Comparison of ENCODE assay signal across 7 mouse cellular contexts in genomic region chr6:99519052-99519451, GRCm38 (mm10). TPM values are rescaled to one million over a fixed set of nuclear protein-coding genes. Genes with fewer than 3 reads are reported as not detected.
DNase-seq lines count a peak whose midpoint lies in the region; ATAC-seq and TF ChIP-seq lines count a peak whose summit lies in the region.

No protein-coding gene starts in this region.

- no peaks in the 10 kb centered on the region for H3K36me3 ChIP-seq in liver, embryonic 11.5 days (ENCODE audit: control insufficient read depth, insufficient read depth, low read length)
- no peaks in the 10 kb centered on the region for H3K36me3 ChIP-seq in embryonic facial prominence, embryonic 11.5 days (replicated peaks; ENCODE audit: control insufficient read depth, insufficient read depth, low read depth, low read length)
- H3K36me3 ChIP-seq in intestine, embryonic 14.5 days (ENCODE audit: control insufficient read depth, insufficient read depth, low read length), result no peaks in the 10 kb centered on the region
- H3K36me3 ChIP-seq in splenic B cell, adult 2 months (ENCODE audit: control insufficient read depth, insufficient read depth, low read length, poor library complexity, severe bottlenecking), result no peaks in the 10 kb centered on the region
- peaks cover 4% of the 10 kb centered on the region; the same call in 1 of the 2 replicates for H3K36me3 ChIP-seq in thymus, adult 2 months (ENCODE audit: control insufficient read depth, insufficient read depth, low read length)

- 0 out of 2 replicates have a peak, but pooled peaks cover 3% of the 10 kb centered on the region for H3K4me1 ChIP-seq in liver, embryonic 11.5 days (replicated peaks; ENCODE audit: control insufficient read depth, insufficient read depth, low read length)
- H3K4me1 ChIP-seq in embryonic facial prominence, embryonic 11.5 days (ENCODE audit: control insufficient read depth, insufficient read depth, low read length), result no peaks in the 10 kb centered on the region
- H3K4me1 ChIP-seq in intestine, embryonic 14.5 days (replicated peaks; ENCODE audit: control insufficient read depth, insufficient read depth, low read length), result peaks cover 16% of the 10 kb centered on the region
- peaks cover 3% of the 10 kb centered on the region for H3K4me1 ChIP-seq in thymus, adult 2 months (replicated peaks; ENCODE audit: control insufficient read depth, insufficient read depth, low read length)

- TF ChIP-seq CTCF in thymus, adult 2 months (IDR thresholded peaks at IDR 0.05; ENCODE audit: borderline replicate concordance, control insufficient read depth, extremely low read depth, insufficient read depth, low read length, poor library complexity), result no peak

- 39% methylated on average over 4 of the region's 4 CpGs for WGBS in liver, embryonic 11.5 days
- WGBS in embryonic facial prominence, embryonic 11.5 days, result 7% methylated on average over 4 of the region's 4 CpGs
- WGBS in intestine, embryonic 14.5 days, result 24% methylated on average over 4 of the region's 4 CpGs
- 71% methylated on average over 4 of the region's 4 CpGs for WGBS in thymus, adult 2 months

- TF ChIP-seq POLR2A in thymus, adult 2 months (IDR thresholded peaks at IDR 0.05; ENCODE audit: control insufficient read depth, extremely low read depth, insufficient read depth, low read length, poor library complexity), result no peak

- no peak overlapping the region for H3K27ac ChIP-seq in liver, embryonic 11.5 days (ENCODE audit: low read depth, low read length)
- H3K27ac ChIP-seq in embryonic facial prominence, embryonic 11.5 days (replicated peaks; ENCODE audit: low read depth, low read length), result no peak overlapping the region
- peak overlapping the region; percentile 100; the same call in 1 of the 2 replicates for H3K27ac ChIP-seq in intestine, embryonic 14.5 days (ENCODE audit: low read depth)
- no peak overlapping the region for H3K27ac ChIP-seq in thymus, adult 2 months (ENCODE audit: control insufficient read depth, insufficient read depth, low read length)

- H3K9ac ChIP-seq in liver, embryonic 11.5 days (ENCODE audit: low read depth, low read length), result no peak overlapping the region
- no peak overlapping the region for H3K9ac ChIP-seq in embryonic facial prominence, embryonic 11.5 days (replicated peaks; ENCODE audit: low read length)
- H3K9ac ChIP-seq in intestine, embryonic 14.5 days (ENCODE audit: low read length), result peak overlapping the region; percentile 95

- peak overlapping the region; percentile 99 for H3K4me2 ChIP-seq in liver, embryonic 11.5 days
- peak overlapping the region; percentile 5; the same call in 1 of the 2 replicates for H3K4me2 ChIP-seq in embryonic facial prominence, embryonic 11.5 days (ENCODE audit: low read depth, low read length)
- H3K4me2 ChIP-seq in intestine, embryonic 14.5 days (ENCODE audit: low read length), result peak overlapping the region; percentile 71

- H3K4me3 ChIP-seq in liver, embryonic 11.5 days (ENCODE audit: low read depth, low read length), result no peak overlapping the region
- peak overlapping the region; percentile 12; the same call in 1 of the 2 replicates for H3K4me3 ChIP-seq in embryonic facial prominence, embryonic 11.5 days (ENCODE audit: low read depth, low read length)
- peak overlapping the region; percentile 88 for H3K4me3 ChIP-seq in intestine, embryonic 14.5 days (ENCODE audit: low read depth, low read length)
- H3K4me3 ChIP-seq in thymus, adult 2 months (ENCODE audit: control insufficient read depth, insufficient read depth, low read length), result no peak overlapping the region

- H3K27me3 ChIP-seq in liver, embryonic 11.5 days (replicated peaks; ENCODE audit: control insufficient read depth, insufficient read depth, low read length), result no peaks in the 10 kb centered on the region
- H3K27me3 ChIP-seq in embryonic facial prominence, embryonic 11.5 days (ENCODE audit: control insufficient read depth, insufficient read depth, low read length), result no peaks in the 10 kb centered on the region
- no peaks in the 10 kb centered on the region for H3K27me3 ChIP-seq in intestine, embryonic 14.5 days (replicated peaks; ENCODE audit: control insufficient read depth, insufficient read depth, low read length)
- no peaks in the 10 kb centered on the region for H3K27me3 ChIP-seq in splenic B cell, adult 2 months (ENCODE audit: control insufficient read depth, insufficient read depth, low read length, poor library complexity, severe bottlenecking)
- no peaks in the 10 kb centered on the region for H3K27me3 ChIP-seq in thymus, adult 2 months (ENCODE audit: control insufficient read depth, insufficient read depth, low read length)

- no peak for ATAC-seq in liver, embryonic 11.5 days (replicated peaks; ENCODE audit: low FRiP score)
- no peak for ATAC-seq in embryonic facial prominence, embryonic 11.5 days (replicated peaks; ENCODE audit: insufficient number of reproducible peaks, low FRiP score, low TSS enrichment, low read depth)
- no peak for ATAC-seq in intestine, embryonic 14.5 days (replicated peaks; ENCODE audit: low FRiP score, low TSS enrichment, low read depth)

- no peak for DNase-seq in liver, embryonic 11.5 days (ENCODE audit: low spot score)
- no peak for DNase-seq in liver
- DNase-seq in embryonic facial prominence, embryonic 11.5 days (ENCODE audit: low spot score), result peak; percentile 55
- peak; percentile 63 for DNase-seq in intestine, embryonic 14.5 days (ENCODE audit: low spot score)
- DNase-seq in splenic B cell, adult 2 months (ENCODE audit: low read depth, low spot score), result peak; percentile 12
- DNase-seq in cerebellum, postnatal 25 days, result no peak
- DNase-seq in thymus, adult 2 months, result no peak

- no peaks in the 10 kb centered on the region for H3K9me3 ChIP-seq in liver, embryonic 11.5 days (ENCODE audit: control insufficient read depth, low read length)
- H3K9me3 ChIP-seq in embryonic facial prominence, embryonic 11.5 days (replicated peaks; ENCODE audit: control insufficient read depth, low read length), result no peaks in the 10 kb centered on the region
- no peaks in the 10 kb centered on the region for H3K9me3 ChIP-seq in intestine, embryonic 14.5 days (ENCODE audit: control insufficient read depth, low read length)

RNA-seq across cellular contexts. Expression of gene Foxp1, which starts 3.5 kb away (rescaled TPM):
- polyA plus RNA-seq in liver, embryonic 11.5 days (2014; fragmentation: Nextera tagmentation; extraction: Ambion mirVana), result 62.1 and 67.8 TPM in 2 replicates
- 135 and 148 TPM in 2 replicates for polyA plus RNA-seq in embryonic facial prominence, embryonic 11.5 days (2014; fragmentation: Nextera tagmentation; extraction: Ambion mirVana)
- 133 and 149 TPM in 2 replicates for polyA plus RNA-seq in intestine, embryonic 14.5 days (2014; fragmentation: Nextera tagmentation; extraction: Ambion mirVana)
- 129 and 172 TPM in 2 replicates for polyA plus RNA-seq in thymus, adult 2 months (2012; rRNA removed)

Comparison
In these comparisons a context has a peak if more than half of its experiments do, and no peak if none do; other contexts are left out.
1. DNase-seq: peak in embryonic facial prominence, embryonic 11.5 days (single experiment), intestine, embryonic 14.5 days (single experiment) and splenic B cell, adult 2 months (single experiment); none in liver, embryonic 11.5 days (single experiment), liver (single experiment), cerebellum, postnatal 25 days (0 of 2) and thymus, adult 2 months (single experiment).
2. H3K4me2 ChIP-seq: peak in every context shown above with its lines; median percentile 99 in liver, embryonic 11.5 days; 71 in intestine, embryonic 14.5 days; 5 in embryonic facial prominence, embryonic 11.5 days.
3. H3K4me3 ChIP-seq: peak in embryonic facial prominence, embryonic 11.5 days (single experiment) and intestine, embryonic 14.5 days (single experiment); none in liver, embryonic 11.5 days (single experiment) and thymus, adult 2 months (single experiment).